Comparison of ENCODE assay signal across 16 mouse cellular contexts in the genomic region with DNA sequence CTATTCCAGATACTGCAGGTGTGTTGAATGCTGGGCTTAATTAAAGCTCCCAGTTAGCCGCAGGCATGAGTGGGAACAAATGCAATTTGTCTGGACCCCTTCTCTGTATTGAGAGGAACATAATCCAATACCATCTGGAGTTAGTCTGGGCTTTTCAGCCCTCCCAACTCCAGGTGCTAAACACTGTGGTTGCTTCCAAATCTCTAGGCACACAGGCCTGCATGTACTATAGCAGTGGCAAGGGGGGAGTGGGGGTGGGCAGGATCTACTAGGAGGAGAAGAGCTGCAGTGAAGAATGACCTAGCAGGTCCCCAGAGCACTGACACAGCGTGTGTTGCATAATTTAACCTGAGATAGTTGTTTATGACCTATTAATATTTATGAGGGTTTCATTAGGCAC. TPM values are rescaled to one million over a fixed set of nuclear protein-coding genes. Genes with fewer than 3 reads are reported as not detected.
DNase-seq lines count a peak whose midpoint lies in the region; ATAC-seq and TF ChIP-seq lines count a peak whose summit lies in the region.
"Had no signal": no experiment of that assay in that cellular context is flagged by ENCODE, and none has a peak within 500 bp of the region (broad histone marks: within the 10 kb centered on the region; RNA-seq: fewer than 3 reads in every experiment).

No protein-coding gene starts in this region.

- DNase-seq in heart, adult 11 months, result peak; percentile 77
- DNase-seq in heart, adult 18-20 months, result no peak
- DNase-seq in kidney, adult 11 months, result no peak
- no peak for DNase-seq in stomach, postnatal 0 days (ENCODE audit: low spot score)
- DNase-seq in adrenal gland, postnatal 36 days, result no peak
- DNase-seq: adrenal gland, postnatal 25 days; kidney, postnatal 14 days; layer of hippocampus, postnatal 36 days had no signal

- no peak for TF ChIP-seq CTCF in stomach, postnatal 0 days (IDR thresholded peaks at IDR 0.05; ENCODE audit: low read depth)

- 0 out of 2 replicates have a peak overlapping the region, but pooled peaks have one; percentile 12 for H3K27ac ChIP-seq in kidney, embryonic 16.5 days (ENCODE audit: low read length)
- H3K27ac ChIP-seq in stomach, embryonic 15.5 days, result peak overlapping the region; percentile 16; the same call in 1 of the 2 replicates
- H3K27ac ChIP-seq in stomach, postnatal 0 days (replicated peaks), result no peak overlapping the region
- H3K27ac ChIP-seq: macrophage had no signal

- H3K4me2 ChIP-seq in kidney, embryonic 16.5 days (replicated peaks; ENCODE audit: low read depth, low read length), result no peak overlapping the region
- no peak overlapping the region for H3K4me2 ChIP-seq in stomach, embryonic 15.5 days
- H3K4me2 ChIP-seq in stomach, postnatal 0 days (replicated peaks; ENCODE audit: low read depth), result no peak overlapping the region
- H3K4me2 ChIP-seq: liver, embryonic 11.5 days had no signal

- no peak overlapping the region for H3K4me3 ChIP-seq in kidney, embryonic 16.5 days (ENCODE audit: low read length)
- no peak overlapping the region for H3K4me3 ChIP-seq in stomach, embryonic 15.5 days (replicated peaks)
- H3K4me3 ChIP-seq in stomach, postnatal 0 days (ENCODE audit: low read depth, low read length), result no peak overlapping the region
- H3K4me3 ChIP-seq: erythroblast, embryonic 14.5 days had no signal

- 56% methylated on average over 2 of the region's 2 CpGs for WGBS in kidney, embryonic 16.5 days
- 59% methylated on average over 2 of the region's 2 CpGs for WGBS in stomach, embryonic 15.5 days
- WGBS in stomach, postnatal 0 days, result 51% methylated on average over 2 of the region's 2 CpGs

- no peaks in the 10 kb centered on the region for H3K9me3 ChIP-seq in kidney, embryonic 16.5 days (ENCODE audit: low read length)
- no peaks in the 10 kb centered on the region for H3K9me3 ChIP-seq in stomach, embryonic 15.5 days
- no peaks in the 10 kb centered on the region for H3K9me3 ChIP-seq in stomach, postnatal 0 days (ENCODE audit: control insufficient read depth, low read length)

- no peak for TF ChIP-seq EP300 in stomach, postnatal 0 days (optimal IDR thresholded peaks at IDR 0.05)

- H3K9ac ChIP-seq in kidney, embryonic 16.5 days (replicated peaks; ENCODE audit: low read length), result no peak overlapping the region
- H3K9ac ChIP-seq in stomach, embryonic 15.5 days, result no peak overlapping the region
- no peak overlapping the region for H3K9ac ChIP-seq in stomach, postnatal 0 days (ENCODE audit: low read length)

- ATAC-seq in kidney, embryonic 16.5 days (ENCODE audit: low FRiP score, low TSS enrichment), result no peak
- no peak for ATAC-seq in stomach, embryonic 15.5 days (ENCODE audit: insufficient read depth, low FRiP score, low read depth)
- ATAC-seq in stomach, postnatal 0 days (ENCODE audit: low FRiP score, low TSS enrichment), result no peak
- ATAC-seq in activated CD4-positive, CD25-positive, alpha-beta regulatory T cell, adult 4 months, result no peak
- ATAC-seq: hindbrain, embryonic 16.5 days had no signal

- no peaks in the 10 kb centered on the region for H3K36me3 ChIP-seq in kidney, embryonic 16.5 days (ENCODE audit: insufficient read depth, low read length)
- no peaks in the 10 kb centered on the region for H3K36me3 ChIP-seq in stomach, embryonic 15.5 days
- peaks cover 3% of the 10 kb centered on the region; the same call in 1 of the 2 replicates for H3K36me3 ChIP-seq in stomach, postnatal 0 days (ENCODE audit: control insufficient read depth, insufficient read depth, low read length)
- H3K36me3 ChIP-seq: G1E had no signal

- H3K4me1 ChIP-seq in kidney, embryonic 16.5 days (ENCODE audit: insufficient read depth, low read length), result peaks cover 58% of the 10 kb centered on the region
- H3K4me1 ChIP-seq in stomach, embryonic 15.5 days, result peaks cover 53% of the 10 kb centered on the region
- peaks cover 4% of the 10 kb centered on the region; the same call in 1 of the 2 replicates for H3K4me1 ChIP-seq in stomach, postnatal 0 days (replicated peaks; ENCODE audit: control insufficient read depth, insufficient read depth)

- H3K27me3 ChIP-seq in kidney, embryonic 16.5 days (ENCODE audit: insufficient read depth, low read length), result no peaks in the 10 kb centered on the region
- no peaks in the 10 kb centered on the region for H3K27me3 ChIP-seq in stomach, embryonic 15.5 days (replicated peaks)
- H3K27me3 ChIP-seq in stomach, postnatal 0 days (ENCODE audit: control insufficient read depth, insufficient read depth, low read length), result no peaks in the 10 kb centered on the region

RNA-seq across cellular contexts. Expression of gene Mical2, which starts 49.0 kb away (rescaled TPM):
- 10 to 100 TPM; 80.4 to 85.1 TPM for total RNA-seq in heart, adult 18-20 months (2021)
- 7.9 and 8.3 TPM in 2 replicates for polyA plus RNA-seq in kidney, embryonic 16.5 days (2015; fragmentation: Nextera tagmentation; extraction: Ambion mirVana)
- 12.5 and 12.7 TPM in 2 replicates for polyA plus RNA-seq in stomach, embryonic 15.5 days (2015; fragmentation: Nextera tagmentation; extraction: Ambion mirVana)
- 8.4 and 8.8 TPM in 2 replicates for polyA plus RNA-seq in stomach, postnatal 0 days (2015; fragmentation: Nextera tagmentation; extraction: Ambion mirVana)
- 10 to 100 TPM in 1 of 2 experiments, 1 to 10 TPM in 1; 8.5 to 19.7 TPM for total RNA-seq in adrenal gland, postnatal 36 days (2021)
- 1 to 10 TPM; 1.2 to 3.0 TPM for polyA plus RNA-seq in activated CD4-positive, CD25-positive, alpha-beta regulatory T cell, adult 4 months (2017; shearing (Covaris generic))
- polyA plus RNA-seq: erythroblast, embryonic 14.5 days; G1E had no signal
